Mouse (Mus musculus): ENCODE measurements around the gene Ppp1r12c. TPM values are rescaled to one million over a fixed set of nuclear protein-coding genes. Genes with fewer than 3 reads are reported as not detected.

Gene Ppp1r12c
- polyA plus RNA-seq (2012; ENCODE audit: insufficient read depth, insufficient read length, low replicate concordance, missing spikeins) = not detected in 2 replicates

- peaks cover 23% of the 10 kb centered on the region for H3K4me1 ChIP-seq (ENCODE audit: control insufficient read depth, insufficient read depth, low read length)
- H3K27ac ChIP-seq (ENCODE audit: insufficient read depth, low read depth, low read length) = peak within 1 kb of the TSS; percentile 87
- under 1% methylated on average over 61 of the region's 62 CpGs for WGBS
- TF ChIP-seq POLR2A (IDR thresholded peaks at IDR 0.05; ENCODE audit: insufficient read depth, low read depth, low read length) (peak; percentile 88), CTCF (IDR thresholded peaks at IDR 0.05; ENCODE audit: insufficient read depth, low read depth, low read length) (no peak)
- H3K4me3 ChIP-seq (ENCODE audit: insufficient read depth, low read depth, low read length) = peak within 1 kb of the TSS; percentile 71
Measured at GRCm38 (mm10) chr7:4501558-4502397, at the start of gene Ppp1r12c. Ppp1r12c (minus strand) TSS chr7:4501680.

- Histone ChIP-seq H3K4me1 (ENCODE audit: control insufficient read depth, insufficient read depth, low read length) (peaks cover 10% of the 10 kb centered on the region), H3K27ac (ENCODE audit: insufficient read depth, low read depth, low read length) (peak within 1 kb of the TSS; percentile 85), H3K4me3 (ENCODE audit: insufficient read depth, low read depth, low read length) (peak within 1 kb of the TSS; percentile 58)
- TF ChIP-seq CTCF (IDR thresholded peaks at IDR 0.05; ENCODE audit: insufficient read depth, low read depth, low read length) (no peak), POLR2A (IDR thresholded peaks at IDR 0.05; ENCODE audit: insufficient read depth, low read depth, low read length) (peak; percentile 35; the same call in 1 of the 2 replicates)
- WGBS = 5% methylated on average over 33 of the region's 33 CpGs
Measured at GRCm38 (mm10) chr7:4547221-4547641, 45.8 kb upstream of the Ppp1r12c start, which contains the start of gene Syt5. Syt5 (minus strand) TSS chr7:4547541.

DNA sequence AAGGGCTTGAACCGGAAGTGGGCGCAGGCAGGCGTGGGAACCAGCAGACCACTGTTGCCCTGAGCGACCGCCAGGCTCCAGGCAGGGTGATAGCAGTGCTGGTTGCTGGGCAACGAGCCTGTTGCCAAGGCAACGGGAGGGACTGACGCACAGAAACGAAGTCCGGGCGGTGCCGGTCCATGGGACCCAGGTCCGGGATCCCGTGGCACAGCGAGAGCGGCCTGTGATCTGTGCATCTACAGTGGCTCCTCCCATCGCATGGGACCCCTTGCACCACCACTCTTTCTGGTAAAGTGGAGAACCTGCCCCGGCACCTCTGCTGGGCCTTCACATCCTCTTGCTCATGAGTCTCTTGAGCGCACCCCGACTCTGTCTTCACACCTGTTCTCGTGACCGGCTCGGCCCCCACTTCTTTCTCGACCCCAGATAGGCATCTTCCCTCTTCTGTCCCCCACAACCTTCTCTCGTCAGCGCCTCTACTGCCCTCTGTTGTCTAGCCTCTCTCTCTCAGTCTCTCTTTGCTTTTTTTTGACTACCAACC is 45.2 kb upstream of the Ppp1r12c start:
- peak overlapping the region; percentile 58 for H3K4me3 ChIP-seq (ENCODE audit: insufficient read depth, low read depth, low read length)
- H3K4me1 ChIP-seq (ENCODE audit: control insufficient read depth, insufficient read depth, low read length) = peaks cover 10% of the 10 kb centered on the region
- TF ChIP-seq POLR2A (IDR thresholded peaks at IDR 0.05; ENCODE audit: insufficient read depth, low read depth, low read length) = no peak; the same call in 1 of the 2 replicates
- TF ChIP-seq CTCF (IDR thresholded peaks at IDR 0.05; ENCODE audit: insufficient read depth, low read depth, low read length) = no peak
- H3K27ac ChIP-seq (ENCODE audit: insufficient read depth, low read depth, low read length) = peak overlapping the region; percentile 85
- 1% methylated on average over 26 of the region's 26 CpGs for WGBS

DNA sequence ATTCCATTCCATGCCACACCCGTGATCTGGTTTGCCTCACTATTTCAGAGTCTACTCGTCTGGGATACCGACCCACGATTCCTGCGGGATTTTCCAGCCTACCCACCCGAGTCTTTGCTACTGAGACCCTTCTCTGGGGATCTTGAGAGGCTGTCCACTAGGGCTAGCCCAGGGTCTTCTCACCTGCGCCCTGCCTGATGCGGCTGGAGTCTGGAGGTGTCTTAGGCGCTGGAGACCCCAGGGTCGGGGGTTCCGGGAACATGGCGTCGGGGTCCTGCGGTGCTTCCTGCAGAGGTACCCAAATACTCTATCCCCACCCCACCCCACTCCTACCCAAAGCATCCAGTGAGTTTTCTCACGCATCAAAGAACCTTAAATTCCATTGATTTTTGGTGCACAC is 44.6 kb upstream of the Ppp1r12c start:
- peaks cover 10% of the 10 kb centered on the region for H3K4me1 ChIP-seq (ENCODE audit: control insufficient read depth, insufficient read depth, low read length)
- H3K4me3 ChIP-seq (ENCODE audit: insufficient read depth, low read depth, low read length) = peak overlapping the region; percentile 58
- WGBS = 51% methylated on average over 15 of the region's 15 CpGs
- TF ChIP-seq CTCF (IDR thresholded peaks at IDR 0.05; ENCODE audit: insufficient read depth, low read depth, low read length) (no peak), POLR2A (IDR thresholded peaks at IDR 0.05; ENCODE audit: insufficient read depth, low read depth, low read length) (no peak)
- H3K27ac ChIP-seq (ENCODE audit: insufficient read depth, low read depth, low read length) = peak overlapping the region; percentile 85

GRCm38 (mm10) chr7:4542013-4542412 is 40.5 kb upstream of the Ppp1r12c start:
- TF ChIP-seq CTCF (IDR thresholded peaks at IDR 0.05; ENCODE audit: insufficient read depth, low read depth, low read length) = no peak
- TF ChIP-seq POLR2A (IDR thresholded peaks at IDR 0.05; ENCODE audit: insufficient read depth, low read depth, low read length) = no peak
- Histone ChIP-seq H3K27ac (ENCODE audit: insufficient read depth, low read depth, low read length) (no peak overlapping the region), H3K4me1 (ENCODE audit: control insufficient read depth, insufficient read depth, low read length) (peaks cover 5% of the 10 kb centered on the region), H3K4me3 (ENCODE audit: insufficient read depth, low read depth, low read length) (no peak overlapping the region)
- WGBS = 51% methylated on average over 17 of the region's 17 CpGs

- 58% methylated on average over 5 of the region's 5 CpGs for WGBS
- Histone ChIP-seq H3K4me1 (ENCODE audit: control insufficient read depth, insufficient read depth, low read length) (peaks cover 5% of the 10 kb centered on the region), H3K4me3 (ENCODE audit: insufficient read depth, low read depth, low read length) (no peak overlapping the region), H3K27ac (ENCODE audit: insufficient read depth, low read depth, low read length) (no peak overlapping the region)
- TF ChIP-seq POLR2A (IDR thresholded peaks at IDR 0.05; ENCODE audit: insufficient read depth, low read depth, low read length) (no peak), CTCF (IDR thresholded peaks at IDR 0.05; ENCODE audit: insufficient read depth, low read depth, low read length) (no peak)
Measured at GRCm38 (mm10) chr7:4541344-4541743, 39.9 kb upstream of the Ppp1r12c start.

DNA sequence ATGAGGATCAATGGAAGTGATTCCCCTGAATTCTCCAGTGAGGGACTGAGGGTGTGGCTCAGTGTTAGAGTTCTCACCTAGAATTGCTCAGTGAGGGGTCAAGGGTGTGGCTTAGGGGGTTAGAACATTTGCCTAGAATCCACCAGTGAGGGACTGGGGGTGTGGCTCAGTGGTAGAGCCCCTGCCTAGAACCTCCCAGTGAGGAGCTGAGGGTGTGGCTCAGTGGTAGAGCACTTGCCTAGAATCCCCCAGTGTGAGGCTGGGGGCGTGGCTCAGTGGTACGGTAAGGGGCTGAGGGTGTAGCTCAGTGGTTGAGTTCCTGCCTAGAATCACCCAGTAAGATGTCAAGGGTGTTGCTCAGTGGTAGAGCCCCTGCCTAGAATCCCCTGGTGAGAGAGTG is 37.5 kb upstream of the Ppp1r12c start:
- no peak overlapping the region for H3K27ac ChIP-seq (ENCODE audit: insufficient read depth, low read depth, low read length)
- 65% methylated on average over 2 of the region's 2 CpGs for WGBS
- H3K4me1 ChIP-seq (ENCODE audit: control insufficient read depth, insufficient read depth, low read length) = no peaks in the 10 kb centered on the region
- no peak overlapping the region for H3K4me3 ChIP-seq (ENCODE audit: insufficient read depth, low read depth, low read length)
- no peak for TF ChIP-seq CTCF (IDR thresholded peaks at IDR 0.05; ENCODE audit: insufficient read depth, low read depth, low read length)
- no peak for TF ChIP-seq POLR2A (IDR thresholded peaks at IDR 0.05; ENCODE audit: insufficient read depth, low read depth, low read length)

- no peak overlapping the region for H3K27ac ChIP-seq (ENCODE audit: insufficient read depth, low read depth, low read length)
- H3K4me1 ChIP-seq (ENCODE audit: control insufficient read depth, insufficient read depth, low read length) = 0 out of 2 replicates have a peak, but pooled peaks cover under 1% of the 10 kb centered on the region
- WGBS = 45% methylated on average over 4 of the region's 4 CpGs
- H3K4me3 ChIP-seq (ENCODE audit: insufficient read depth, low read depth, low read length) = no peak overlapping the region
- TF ChIP-seq CTCF (IDR thresholded peaks at IDR 0.05; ENCODE audit: insufficient read depth, low read depth, low read length) (no peak), POLR2A (IDR thresholded peaks at IDR 0.05; ENCODE audit: insufficient read depth, low read depth, low read length) (no peak)
Measured at GRCm38 (mm10) chr7:4537181-4537580, 35.7 kb upstream of the Ppp1r12c start.

DNA sequence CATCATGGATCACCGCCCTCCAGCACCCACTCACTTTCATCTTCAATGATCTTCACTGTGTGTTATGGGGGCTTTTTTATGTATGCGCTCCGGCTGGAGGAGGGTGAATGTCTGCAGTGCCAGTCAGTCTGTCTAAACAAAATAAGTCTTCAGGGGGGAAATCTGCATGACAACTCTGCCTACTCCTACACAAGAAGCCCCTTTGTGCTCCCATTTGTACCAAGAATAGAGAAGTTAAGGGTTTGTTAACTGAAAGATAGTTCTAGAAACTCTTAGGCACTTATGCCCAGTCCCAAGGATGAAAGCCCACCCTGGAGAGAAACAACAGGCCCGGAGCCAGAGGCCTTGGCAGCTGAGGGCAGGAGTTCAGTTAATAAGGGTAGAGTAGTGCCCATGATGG is 34.9 kb upstream of the Ppp1r12c start:
- Histone ChIP-seq H3K4me3 (ENCODE audit: insufficient read depth, low read depth, low read length) (no peak overlapping the region), H3K27ac (ENCODE audit: insufficient read depth, low read depth, low read length) (no peak overlapping the region), H3K4me1 (ENCODE audit: control insufficient read depth, insufficient read depth, low read length) (0 out of 2 replicates have a peak, but pooled peaks cover 3% of the 10 kb centered on the region)
- WGBS = 70% methylated on average over 4 of the region's 4 CpGs
- TF ChIP-seq CTCF (IDR thresholded peaks at IDR 0.05; ENCODE audit: insufficient read depth, low read depth, low read length) (no peak), POLR2A (IDR thresholded peaks at IDR 0.05; ENCODE audit: insufficient read depth, low read depth, low read length) (no peak)
